Mouse (Mus musculus): ENCODE results near the gene Fosl1. TPM values are rescaled to one million over a fixed set of nuclear protein-coding genes. Genes with fewer than 3 reads are reported as not detected.
A peak's percentile ranks its signal among the peaks of the same experiment; 100 is the strongest.

Fosl1 gene
- polyA plus RNA-seq, 1 experiment from 2014 or later, result not detected

- WGBS, result 66% methylated on average over 2 of the region's 2 CpGs
Measured at GRCm38 (mm10) chr19:5414534-5414957, 32.8 kb upstream of the Fosl1 start.

GRCm38 (mm10) chr19:5418750-5419466, 28.4 kb upstream of the Fosl1 start:
- no peak overlapping the region for H3K27ac ChIP-seq (replicated peaks)
- H3K27me3 ChIP-seq, result no peaks in the 10 kb centered on the region
- H3K9ac ChIP-seq, result no peak overlapping the region
- 96% methylated on average over 8 of the region's 8 CpGs for WGBS
- peaks cover 14% of the 10 kb centered on the region; the same call in 1 of the 2 replicates for H3K36me3 ChIP-seq
- H3K9me3 ChIP-seq, result no peaks in the 10 kb centered on the region
- no peak overlapping the region for H3K4me3 ChIP-seq
- H3K4me1 ChIP-seq (replicated peaks), result peaks cover 20% of the 10 kb centered on the region
- no peak for ATAC-seq (ENCODE audit: low FRiP score, low read depth)
- H3K4me2 ChIP-seq, result no peak overlapping the region

More at GRCm38 (mm10) chr19:5414534-5414957, 32.8 kb upstream of the Fosl1 start:
- Histone ChIP-seq H3K27ac (replicated peaks) (no peak overlapping the region), H3K36me3 (peaks cover under 1% of the 10 kb centered on the region; the same call in 1 of the 2 replicates), H3K27me3 (no peaks in the 10 kb centered on the region), H3K4me2 (no peak overlapping the region), H3K9me3 (no peaks in the 10 kb centered on the region), H3K4me1 (replicated peaks) (no peaks in the 10 kb centered on the region), H3K9ac (no peak overlapping the region), H3K4me3 (no peak overlapping the region)
- ATAC-seq (ENCODE audit: low FRiP score, low read depth), result no peak

GRCm38 (mm10) chr19:5419630-5420029, 27.7 kb upstream of the Fosl1 start:
- Histone ChIP-seq H3K9ac (no peak overlapping the region), H3K27ac (replicated peaks) (no peak overlapping the region), H3K4me3 (no peak overlapping the region), H3K4me2 (no peak overlapping the region), H3K9me3 (no peaks in the 10 kb centered on the region), H3K27me3 (no peaks in the 10 kb centered on the region), H3K4me1 (replicated peaks) (peaks cover 21% of the 10 kb centered on the region), H3K36me3 (peaks cover 14% of the 10 kb centered on the region; the same call in 1 of the 2 replicates)
- ATAC-seq (ENCODE audit: low FRiP score, low read depth), result no peak
- 94% methylated on average over 9 of the region's 9 CpGs for WGBS

- WGBS, result 94% methylated on average over 6 of the region's 6 CpGs
- ATAC-seq (ENCODE audit: low FRiP score, low read depth), result no peak
- peaks cover 22% of the 10 kb centered on the region for H3K4me1 ChIP-seq (replicated peaks)
- H3K4me2 ChIP-seq, result no peak overlapping the region
- H3K4me3 ChIP-seq, result no peak overlapping the region
- no peak overlapping the region for H3K27ac ChIP-seq (replicated peaks)
- no peak overlapping the region for H3K9ac ChIP-seq
- H3K36me3 ChIP-seq, result peaks cover 14% of the 10 kb centered on the region; the same call in 1 of the 2 replicates
- H3K9me3 ChIP-seq, result no peaks in the 10 kb centered on the region
- H3K27me3 ChIP-seq, result no peaks in the 10 kb centered on the region
Measured at GRCm38 (mm10) chr19:5420579-5420978, 26.8 kb upstream of the Fosl1 start.

- Histone ChIP-seq H3K9me3 (no peaks in the 10 kb centered on the region), H3K27ac (replicated peaks) (no peak overlapping the region), H3K4me2 (no peak overlapping the region), H3K36me3 (peaks cover 21% of the 10 kb centered on the region), H3K9ac (no peak overlapping the region), H3K4me3 (no peak overlapping the region), H3K4me1 (replicated peaks) (peaks cover 34% of the 10 kb centered on the region), H3K27me3 (no peaks in the 10 kb centered on the region)
- no peak for ATAC-seq (ENCODE audit: low FRiP score, low read depth)
- 88% methylated on average over 5 of the region's 5 CpGs for whole genome bisulfite sequencing
Measured at GRCm38 (mm10) chr19:5421784-5422183, 25.6 kb upstream of the Fosl1 start.

- H3K9ac ChIP-seq, result peak overlapping the region; percentile 26; the same call in 1 of the 2 replicates
- H3K36me3 ChIP-seq, result peaks cover 26% of the 10 kb centered on the region
- H3K4me1 ChIP-seq (replicated peaks), result peaks cover 39% of the 10 kb centered on the region
- H3K27me3 ChIP-seq, result no peaks in the 10 kb centered on the region
- H3K4me2 ChIP-seq, result no peak overlapping the region; the same call in 1 of the 2 replicates
- H3K9me3 ChIP-seq, result no peaks in the 10 kb centered on the region
- ATAC-seq (ENCODE audit: low FRiP score, low read depth), result no peak
- no peak overlapping the region for H3K27ac ChIP-seq (replicated peaks)
- WGBS, result 85% methylated on average over 10 of the region's 10 CpGs
- H3K4me3 ChIP-seq, result no peak overlapping the region
Measured at GRCm38 (mm10) chr19:5422267-5422666, 25.1 kb upstream of the Fosl1 start.

GRCm38 (mm10) chr19:5422895-5423443, 24.4 kb upstream of the Fosl1 start:
- ATAC-seq (ENCODE audit: low FRiP score, low read depth), result no peak
- H3K27me3 ChIP-seq, result no peaks in the 10 kb centered on the region
- H3K9ac ChIP-seq, result peak overlapping the region; percentile 92; the same call in 1 of the 2 replicates
- WGBS, result 71% methylated on average over 8 of the region's 9 CpGs
- H3K9me3 ChIP-seq, result no peaks in the 10 kb centered on the region
- H3K4me2 ChIP-seq, result peak overlapping the region; percentile 92
- peak overlapping the region; percentile 96 for H3K4me3 ChIP-seq
- H3K27ac ChIP-seq (replicated peaks), result no peak overlapping the region
- H3K4me1 ChIP-seq (replicated peaks), result peaks cover 42% of the 10 kb centered on the region
- peaks cover 26% of the 10 kb centered on the region for H3K36me3 ChIP-seq

GRCm38 (mm10) chr19:5423561-5423960, 23.8 kb upstream of the Fosl1 start:
- no peak for ATAC-seq (ENCODE audit: low FRiP score, low read depth)
- H3K36me3 ChIP-seq, result peaks cover 26% of the 10 kb centered on the region

GRCm38 (mm10) chr19:5424092-5424781, 23.1 kb upstream of the Fosl1 start:
- under 1% methylated on average over 29 of the region's 48 CpGs for WGBS
- Histone ChIP-seq H3K4me1 (replicated peaks) (peaks cover 43% of the 10 kb centered on the region), H3K9me3 (no peaks in the 10 kb centered on the region), H3K27me3 (no peaks in the 10 kb centered on the region), H3K27ac (replicated peaks) (peak overlapping the region; percentile 94), H3K4me3 (peak overlapping the region; percentile 96), H3K4me2 (peak overlapping the region; percentile 92), H3K36me3 (peaks cover 26% of the 10 kb centered on the region), H3K9ac (peak overlapping the region; percentile 92)
- peak; percentile 71 for ATAC-seq (ENCODE audit: low FRiP score, low read depth)

More at GRCm38 (mm10) chr19:5423561-5423960, 23.8 kb upstream of the Fosl1 start:
- 59% methylated on average over 12 of the region's 12 CpGs for WGBS
- Histone ChIP-seq H3K27ac (replicated peaks) (peak overlapping the region; percentile 94), H3K9me3 (no peaks in the 10 kb centered on the region), H3K9ac (peak overlapping the region; percentile 92), H3K27me3 (no peaks in the 10 kb centered on the region), H3K4me3 (peak overlapping the region; percentile 96), H3K4me1 (replicated peaks) (peaks cover 43% of the 10 kb centered on the region), H3K4me2 (peak overlapping the region; percentile 92)

GRCm38 (mm10) chr19:5424782-5425741, 22.3 kb upstream of the Fosl1 start, which contains the start of the genes Drap1 and AI837181:
Gene Drap1, minus strand, starts transcription at chr19:5424979.
Gene AI837181, plus strand, starts transcription at chr19:5425144.
- Histone ChIP-seq H3K9me3 (no peaks in the 10 kb centered on the region), H3K9ac (peak within 1 kb of the TSS; percentile 92), H3K27me3 (no peaks in the 10 kb centered on the region), H3K36me3 (peaks cover 22% of the 10 kb centered on the region), H3K27ac (replicated peaks) (peak within 1 kb of the TSS; percentile 94), H3K4me3 (peak within 1 kb of the TSS; percentile 96), H3K4me2 (peak within 1 kb of the TSS; percentile 92), H3K4me1 (replicated peaks) (peaks cover 48% of the 10 kb centered on the region)
- ATAC-seq (ENCODE audit: low FRiP score, low read depth), result peak; percentile 95
- WGBS, result under 1% methylated on average over 66 of the region's 87 CpGs

Data from hindbrain, embryonic 15.5 days (tissue).